Mouse (Mus musculus) neural tube, embryonic 15.5 days (tissue): ENCODE results near the gene Zfp78. TPM values are rescaled to one million over a fixed set of nuclear protein-coding genes. Genes with fewer than 3 reads are reported as not detected.
"Not testable (repeated sequence)": the region's sequence is repeated elsewhere in the genome, so short reads cannot be mapped to it uniquely, and the experiment has no call there.

Experiments used
- ATAC-seq: fragments of 200-750 bp; cut with Nextera tagmentation; 2 replicates; pipeline ENCODE4 v1.8.0; 2017; ENCODE audit warnings: mild to moderate bottlenecking, moderate TSS enrichment, moderate library complexity; ENCODE audit not compliant: low FRiP score
- H3K27ac ChIP-seq: fragments of 300-500 bp; sonication (generic); replicated peaks from 2 replicates; pipeline ENCODE4 v1.5.1; 2015; ENCODE audit warnings: mild to moderate bottlenecking, inconsistent platforms
- H3K27me3 ChIP-seq: fragments of 300-500 bp; sonication (generic); replicated peaks from 2 replicates; pipeline ENCODE4 v1.6.1; 2015; ENCODE audit warnings: inconsistent platforms
- H3K36me3 ChIP-seq: fragments of 300-500 bp; sonication (generic); 2 replicates; pipeline ENCODE4 v1.6.1; 2015; ENCODE audit warnings: inconsistent platforms
- H3K4me1 ChIP-seq: fragments of 300-500 bp; sonication (generic); 2 replicates; pipeline ENCODE4 v1.6.1; 2015; ENCODE audit warnings: inconsistent platforms
- H3K4me2 ChIP-seq: fragments of 300-500 bp; sonication (generic); 2 replicates; pipeline ENCODE4 v1.6.1; 2015; ENCODE audit warnings: inconsistent platforms, mild to moderate bottlenecking, moderate library complexity
- H3K4me3 ChIP-seq: fragments of 300-500 bp; sonication (generic); replicated peaks from 2 replicates; pipeline ENCODE4 v1.5.1; 2015; ENCODE audit warnings: mild to moderate bottlenecking, inconsistent platforms
- H3K9ac ChIP-seq: fragments of 300-500 bp; sonication (generic); replicated peaks from 2 replicates; pipeline ENCODE4 v1.6.1; 2015; ENCODE audit warnings: mild to moderate bottlenecking, inconsistent platforms
- H3K9me3 ChIP-seq: fragments of 300-500 bp; sonication (generic); replicated peaks from 2 replicates; pipeline ENCODE4 v1.6.1; 2016; ENCODE audit warnings: inconsistent platforms
- WGBS: fragments of 180-500 bp; shearing (Covaris S2); methylation state at CpG from one replicate; pipeline ENCODE4 v1.1.7; 2015; ENCODE audit warnings: mixed read lengths; 5-methylcytosine and 5-hydroxymethylcytosine counted together
- polyA plus RNA-seq: library from polyadenylated mRNA; unstranded; fragments of >200 nt; fragmentation: Nextera tagmentation; extraction: Ambion mirVana; gene quantifications from 2 replicates; pipeline ENCODE4 v1.2.1, GENCODE M21; 2015

Gene Zfp78
- polyA plus RNA-seq, 1 experiment from 2014 or later, result 5.9 TPM

- whole genome bisulfite sequencing, result under 1% methylated on average over 37 of the region's 38 CpGs
These were observed 623 bp upstream of the Zfp78 start for GRCm38 (mm10) chr7:6362268-6363046.

GRCm38 (mm10) chr7:6364761-6365160 lies 1.7 kb downstream of the Zfp78 start:
- no peak overlapping the region for H3K9ac ChIP-seq
- H3K9me3 ChIP-seq, result no peaks in the 10 kb centered on the region
- 76% methylated on average over 1 of the region's 1 CpGs for WGBS
- no peak overlapping the region for H3K27ac ChIP-seq
- no peak overlapping the region for H3K4me3 ChIP-seq
- no peaks in the 10 kb centered on the region for H3K27me3 ChIP-seq
- H3K4me2 ChIP-seq, result peak overlapping the region; percentile 71; the same call in 1 of the 2 replicates
- H3K36me3 ChIP-seq, result no peaks in the 10 kb centered on the region
- H3K4me1 ChIP-seq, result peaks cover 19% of the 10 kb centered on the region
- no peak for ATAC-seq

More at GRCm38 (mm10) chr7:6362268-6363046, 623 bp upstream of the Zfp78 start:
- Histone ChIP-seq H3K9ac (peak overlapping the region; percentile 58), H3K4me3 (peak overlapping the region; percentile 55), H3K27me3 (no peaks in the 10 kb centered on the region), H3K9me3 (no peaks in the 10 kb centered on the region), H3K27ac (peak overlapping the region; percentile 92), H3K4me2 (peak overlapping the region; percentile 71), H3K4me1 (peaks cover 19% of the 10 kb centered on the region), H3K36me3 (no peaks in the 10 kb centered on the region)
- peak; percentile 93 for ATAC-seq

- Histone ChIP-seq H3K36me3 (no peaks in the 10 kb centered on the region), H3K4me3 (no peak overlapping the region), H3K9ac (no peak overlapping the region), H3K9me3 (no peaks in the 10 kb centered on the region), H3K27me3 (no peaks in the 10 kb centered on the region), H3K4me1 (peaks cover 17% of the 10 kb centered on the region), H3K27ac (no peak overlapping the region), H3K4me2 (no peak overlapping the region)
- ATAC-seq, result no peak
- WGBS, result 95% methylated on average over 5 of the region's 5 CpGs
These were observed 4.1 kb downstream of the Zfp78 start for GRCm38 (mm10) chr7:6367185-6367584.

- H3K4me3 ChIP-seq, ATAC-seq, H3K4me2 ChIP-seq: not testable (repeated sequence)
These were observed 5.1 kb downstream of the Zfp78 start for GRCm38 (mm10) chr7:6368146-6368545.

GRCm38 (mm10) chr7:6369460-6369859 lies 6.4 kb downstream of the Zfp78 start:
- H3K4me2 ChIP-seq, result no peak overlapping the region
- H3K9ac ChIP-seq, result no peak overlapping the region
- peaks cover 7% of the 10 kb centered on the region for H3K4me1 ChIP-seq
- no peaks in the 10 kb centered on the region for H3K36me3 ChIP-seq
- H3K4me3 ChIP-seq, result no peak overlapping the region
- no peak overlapping the region for H3K27ac ChIP-seq
- WGBS, result 84% methylated on average over 3 of the region's 3 CpGs
- no peak for ATAC-seq
- H3K9me3 ChIP-seq, result no peaks in the 10 kb centered on the region
- no peaks in the 10 kb centered on the region for H3K27me3 ChIP-seq

More at GRCm38 (mm10) chr7:6368146-6368545, 5.1 kb downstream of the Zfp78 start:
- H3K27ac ChIP-seq, H3K9ac ChIP-seq, H3K27me3 ChIP-seq, H3K36me3 ChIP-seq, H3K9me3 ChIP-seq: not testable (repeated sequence)
- WGBS, result 83% methylated on average over 5 of the region's 5 CpGs
- peaks cover 17% of the 10 kb centered on the region for H3K4me1 ChIP-seq

- Histone ChIP-seq H3K4me3 (no peak overlapping the region), H3K27ac (no peak overlapping the region), H3K36me3 (peaks cover 4% of the 10 kb centered on the region; the same call in 1 of the 2 replicates), H3K9me3 (no peaks in the 10 kb centered on the region), H3K4me1 (no peaks in the 10 kb centered on the region), H3K4me2 (no peak overlapping the region), H3K9ac (no peak overlapping the region), H3K27me3 (no peaks in the 10 kb centered on the region)
- ATAC-seq, result no peak
- 86% methylated on average over 3 of the region's 3 CpGs for WGBS
These were observed 9.9 kb downstream of the Zfp78 start for GRCm38 (mm10) chr7:6372993-6373392.

GRCm38 (mm10) chr7:6378441-6378840 lies 15.4 kb downstream of the Zfp78 start:
- no peak for ATAC-seq
- 84% methylated on average over 8 of the region's 8 CpGs for WGBS

GRCm38 (mm10) chr7:6381431-6381830 lies 18.4 kb downstream of the Zfp78 start:
- no peak for ATAC-seq
- Histone ChIP-seq H3K4me2 (no peak overlapping the region), H3K9me3 (no peaks in the 10 kb centered on the region), H3K9ac (no peak overlapping the region), H3K4me1 (peaks cover 21% of the 10 kb centered on the region), H3K27ac (no peak overlapping the region), H3K27me3 (no peaks in the 10 kb centered on the region), H3K4me3 (no peak overlapping the region), H3K36me3 (peaks cover 18% of the 10 kb centered on the region)
- 84% methylated on average over 2 of the region's 2 CpGs for WGBS

More at GRCm38 (mm10) chr7:6378441-6378840, 15.4 kb downstream of the Zfp78 start:
- Histone ChIP-seq H3K27ac (no peak overlapping the region), H3K27me3 (no peaks in the 10 kb centered on the region), H3K36me3 (peaks cover 21% of the 10 kb centered on the region), H3K4me3 (no peak overlapping the region), H3K9ac (no peak overlapping the region), H3K9me3 (no peaks in the 10 kb centered on the region), H3K4me2 (no peak overlapping the region), H3K4me1 (peaks cover 12% of the 10 kb centered on the region)

GRCm38 (mm10) chr7:6383044-6383455 lies 20.0 kb downstream of the Zfp78 start, which contains the start of gene Zfp28:
Gene Zfp28 (plus strand): TSS chr7:6383295.
- Histone ChIP-seq H3K4me2 (peak within 1 kb of the TSS; percentile 88), H3K36me3 (peaks cover 23% of the 10 kb centered on the region), H3K27me3 (no peaks in the 10 kb centered on the region), H3K27ac (peak within 1 kb of the TSS; percentile 70), H3K4me3 (peak within 1 kb of the TSS; percentile 79), H3K9ac (peak within 1 kb of the TSS; percentile 72), H3K4me1 (peaks cover 21% of the 10 kb centered on the region), H3K9me3 (no peaks in the 10 kb centered on the region)
- under 1% methylated on average over 28 of the region's 28 CpGs for WGBS
- ATAC-seq, result peak; percentile 94

GRCm38 (mm10) chr7:6384011-6384410 lies 20.9 kb downstream of the Zfp78 start:
- 77% methylated on average over 8 of the region's 8 CpGs for WGBS
- Histone ChIP-seq H3K27ac (no peak overlapping the region), H3K4me1 (peaks cover 21% of the 10 kb centered on the region), H3K4me2 (peak overlapping the region; percentile 88), H3K9ac (peak overlapping the region; percentile 72), H3K9me3 (no peaks in the 10 kb centered on the region), H3K36me3 (peaks cover 14% of the 10 kb centered on the region; the same call in 1 of the 2 replicates), H3K4me3 (peak overlapping the region; percentile 79), H3K27me3 (no peaks in the 10 kb centered on the region)
- peak; percentile 1; the same call in 1 of the 2 replicates for ATAC-seq

GRCm38 (mm10) chr7:6386995-6387394 lies 23.9 kb downstream of the Zfp78 start:
- ATAC-seq, result no peak
- H3K27me3 ChIP-seq, result no peaks in the 10 kb centered on the region

GRCm38 (mm10) chr7:6388971-6389370 lies 25.9 kb downstream of the Zfp78 start:
- H3K4me1 ChIP-seq, result peaks cover 4% of the 10 kb centered on the region
- no peak for ATAC-seq
- no peaks in the 10 kb centered on the region for H3K9me3 ChIP-seq
- 91% methylated on average over 5 of the region's 5 CpGs for WGBS
- H3K4me2 ChIP-seq, result no peak overlapping the region
- peaks cover 51% of the 10 kb centered on the region for H3K36me3 ChIP-seq
- H3K4me3 ChIP-seq, result no peak overlapping the region
- H3K27me3 ChIP-seq, result no peaks in the 10 kb centered on the region
- no peak overlapping the region for H3K9ac ChIP-seq
- H3K27ac ChIP-seq, result no peak overlapping the region

More at GRCm38 (mm10) chr7:6386995-6387394, 23.9 kb downstream of the Zfp78 start:
- Histone ChIP-seq H3K4me1 (peaks cover 20% of the 10 kb centered on the region), H3K36me3 (peaks cover 32% of the 10 kb centered on the region), H3K9ac (no peak overlapping the region), H3K4me2 (no peak overlapping the region), H3K9me3 (no peaks in the 10 kb centered on the region), H3K27ac (no peak overlapping the region), H3K4me3 (no peak overlapping the region)
- WGBS, result 94% methylated on average over 8 of the region's 8 CpGs
